Mouse (Mus musculus) frontal cortex, postnatal 10 days (tissue): ENCODE results near the gene Gm10097.

ENCODE experiments used
- DNase-seq, 2 experiments: peaks; one replicate each; pipeline ENCODE4 v3.0.0; 2022; ENCODE audit warnings: low spot score in 2 of 2, mixed read lengths in 1 of 2

Gene Gm10097

GRCm38 (mm10) chr10:5083716-5084115 lies 14.7 kb downstream of the Gm10097 start:
- no peak for DNase-seq

GRCm38 (mm10) chr10:5085792-5086191 lies 16.8 kb downstream of the Gm10097 start:
- DNase-seq, result no peak

GRCm38 (mm10) chr10:5086329-5086728 lies 17.3 kb downstream of the Gm10097 start:
- no peak for DNase-seq

- no peak for DNase-seq
These were observed 18.3 kb downstream of the Gm10097 start for GRCm38 (mm10) chr10:5087336-5087735.

- DNase-seq, result no peak
These were observed 20.1 kb downstream of the Gm10097 start for GRCm38 (mm10) chr10:5089133-5089532.

- DNase-seq, result peak; percentile 17 to 29
These were observed 28.2 kb downstream of the Gm10097 start for GRCm38 (mm10) chr10:5096996-5097753.

GRCm38 (mm10) chr10:5097754-5098137 lies 28.8 kb downstream of the Gm10097 start:
- DNase-seq, result no peak

- no peak for DNase-seq
These were observed 41.8 kb downstream of the Gm10097 start for GRCm38 (mm10) chr10:5110773-5111172.

- DNase-seq, result no peak
These were observed 47.2 kb downstream of the Gm10097 start for GRCm38 (mm10) chr10:5116155-5116554.

GRCm38 (mm10) chr10:5116720-5117119 lies 47.7 kb downstream of the Gm10097 start:
- DNase-seq, result no peak
